8 mouse cellular contexts compared by ENCODE assay signal in the genomic region with DNA sequence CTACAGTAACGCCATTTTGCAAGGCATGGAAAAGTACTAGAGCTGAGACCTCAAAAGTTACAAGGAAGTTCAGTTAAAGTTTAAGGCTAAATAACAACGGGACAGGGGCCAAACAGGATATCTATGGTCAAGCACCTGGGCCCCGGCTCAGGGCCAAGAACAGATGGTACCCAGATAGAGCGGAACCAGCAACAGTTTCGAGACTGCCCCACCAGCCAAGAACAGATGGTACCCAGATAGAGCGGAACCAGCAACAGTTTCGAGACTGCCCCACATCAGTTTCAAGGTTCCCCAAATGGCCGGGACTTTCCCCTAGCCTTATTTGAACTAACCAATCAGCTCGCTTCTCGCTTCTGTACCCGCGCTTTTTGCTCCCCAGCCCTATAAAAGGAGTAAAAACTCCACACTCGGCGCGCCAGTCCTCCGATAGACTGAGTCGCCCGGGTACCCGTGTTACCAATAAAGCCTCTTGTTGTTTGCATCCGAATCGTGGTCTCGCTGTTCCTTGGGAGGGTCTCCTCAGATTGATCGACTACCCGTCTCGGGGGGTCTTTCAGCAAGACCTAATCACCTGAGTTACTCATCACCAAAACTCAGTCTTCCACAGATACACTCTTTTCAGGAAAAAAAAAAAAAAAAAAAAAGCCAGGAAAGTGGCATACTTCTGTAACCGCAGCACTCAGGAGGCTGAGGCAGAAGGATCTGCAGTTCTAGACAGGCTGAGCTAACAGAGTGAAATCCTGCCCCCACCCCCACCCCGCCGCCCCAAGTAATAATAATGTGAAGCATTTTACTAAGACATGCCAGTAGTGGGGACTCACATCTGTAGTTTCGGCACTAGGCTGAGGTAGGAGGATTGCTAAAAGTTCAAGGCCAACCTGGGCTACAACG. TPM values are rescaled to one million over a fixed set of nuclear protein-coding genes. Genes with fewer than 3 reads are reported as not detected.
DNase-seq lines count a peak whose midpoint lies in the region; ATAC-seq and TF ChIP-seq lines count a peak whose summit lies in the region.

No protein-coding gene starts in this region.

- H3K9ac ChIP-seq in forebrain, postnatal 0 days, result no peak overlapping the region
- H3K9ac ChIP-seq in hindbrain, embryonic 16.5 days (ENCODE audit: low read depth, low read length), result no peak overlapping the region
- H3K9ac ChIP-seq in liver, embryonic 12.5 days, result peak overlapping the region; percentile 92

- H3K27me3 ChIP-seq in forebrain, postnatal 0 days (ENCODE audit: insufficient read depth, low read length), result no peaks in the 10 kb centered on the region
- no peaks in the 10 kb centered on the region for H3K27me3 ChIP-seq in hindbrain, embryonic 16.5 days (replicated peaks; ENCODE audit: control insufficient read depth, insufficient read depth, low read length)
- H3K27me3 ChIP-seq in liver, embryonic 12.5 days (replicated peaks), result no peaks in the 10 kb centered on the region

- H3K36me3 ChIP-seq in forebrain, postnatal 0 days (ENCODE audit: insufficient read depth), result no peaks in the 10 kb centered on the region
- H3K36me3 ChIP-seq in hindbrain, embryonic 16.5 days (ENCODE audit: control insufficient read depth, insufficient read depth, low read length), result no peaks in the 10 kb centered on the region
- H3K36me3 ChIP-seq in liver, embryonic 12.5 days, result peaks cover 53% of the 10 kb centered on the region

- peak overlapping the region; percentile 50 for H3K4me2 ChIP-seq in forebrain, postnatal 0 days (ENCODE audit: low read depth)
- H3K4me2 ChIP-seq in hindbrain, embryonic 16.5 days (ENCODE audit: low read length), result peak overlapping the region; percentile 62
- peak overlapping the region; percentile 84 for H3K4me2 ChIP-seq in liver, embryonic 12.5 days

- TF ChIP-seq CTCF in forebrain, postnatal 0 days (IDR thresholded peaks at IDR 0.05; ENCODE audit: low read depth), result no peak

- 90% methylated on average over 30 of the region's 30 CpGs for WGBS in forebrain, postnatal 0 days
- WGBS in hindbrain, embryonic 16.5 days, result 85% methylated on average over 30 of the region's 30 CpGs
- 22% methylated on average over 30 of the region's 30 CpGs for WGBS in liver, embryonic 12.5 days (ENCODE audit: insufficient replicate concordance)

- H3K4me3 ChIP-seq in forebrain, postnatal 0 days (ENCODE audit: low read depth, low read length), result no peak overlapping the region; the same call in 1 of the 2 replicates
- no peak overlapping the region for H3K4me3 ChIP-seq in hindbrain, embryonic 16.5 days (ENCODE audit: low read length)
- H3K4me3 ChIP-seq in liver, embryonic 12.5 days, result peak overlapping the region; percentile 78

- ATAC-seq in forebrain, postnatal 0 days, result no peak
- no peak for ATAC-seq in hindbrain, embryonic 16.5 days
- peak; percentile 77 for ATAC-seq in liver, embryonic 12.5 days

- DNase-seq in layer of hippocampus, adult 9-11 months, result peak; percentile 83
- DNase-seq in layer of hippocampus, adult 8-10 months (ENCODE audit: low spot score in 2 of 2), result no peak
- DNase-seq in c-Kit-positive CD71-negative TER-119-negative erythroid progenitor cells, embryonic 14.5 days (ENCODE audit: low read depth), result peak; percentile 82
- DNase-seq in forebrain, postnatal 0 days, result no peak
- peak; percentile 63 to 70 for DNase-seq in monocyte, adult 2 months (ENCODE audit: low read depth in 1 of 2, low spot score in 2 of 2)
- DNase-seq in right cerebral cortex, adult 18-20 months, result no peak

- H3K27ac ChIP-seq in forebrain, postnatal 0 days (ENCODE audit: low read depth, low read length), result no peak overlapping the region; the same call in 1 of the 2 replicates
- H3K27ac ChIP-seq in hindbrain, embryonic 16.5 days (ENCODE audit: low read depth, low read length), result no peak overlapping the region
- peak overlapping the region; percentile 99 for H3K27ac ChIP-seq in liver, embryonic 12.5 days

- peaks cover 11% of the 10 kb centered on the region; the same call in 1 of the 2 replicates for H3K4me1 ChIP-seq in forebrain, postnatal 0 days (ENCODE audit: insufficient read depth)
- peaks cover 19% of the 10 kb centered on the region for H3K4me1 ChIP-seq in hindbrain, embryonic 16.5 days (ENCODE audit: control insufficient read depth, insufficient read depth, low read depth, low read length)
- H3K4me1 ChIP-seq in liver, embryonic 12.5 days, result peaks cover 62% of the 10 kb centered on the region

- H3K9me3 ChIP-seq in forebrain, postnatal 0 days (ENCODE audit: low read length), result no peaks in the 10 kb centered on the region
- no peaks in the 10 kb centered on the region for H3K9me3 ChIP-seq in hindbrain, embryonic 16.5 days (ENCODE audit: control insufficient read depth, low read length)
- H3K9me3 ChIP-seq in liver, embryonic 12.5 days (replicated peaks), result no peaks in the 10 kb centered on the region

RNA-seq across cellular contexts. Expression of gene Serinc3, which starts 2.0 kb away (rescaled TPM):
- total RNA-seq in layer of hippocampus, adult 8-10 months (2022), result 100 to 1,000 TPM; 201 to 242 (median 213) TPM
- 81.9 and 98.2 TPM in 2 replicates for total RNA-seq in forebrain, postnatal 0 days (2014; rRNA removed)
- 26.4 and 31.7 TPM in 2 replicates for polyA plus RNA-seq in forebrain, postnatal 0 days (2015; fragmentation: Nextera tagmentation; extraction: Ambion mirVana)
- 38.6 and 41.2 TPM in 2 replicates for polyA plus RNA-seq in hindbrain, embryonic 16.5 days (2015; fragmentation: Nextera tagmentation; extraction: Ambion mirVana)
- 127 and 132 TPM in 2 replicates for polyA plus RNA-seq in liver, embryonic 12.5 days (2016; fragmentation: Nextera tagmentation; extraction: Ambion mirVana)

RNA-seq across cellular contexts. Expression of gene Pkig, which starts 15.3 kb away (rescaled TPM):
- 10 to 100 TPM; 67.0 to 98.4 (median 83.6) TPM for total RNA-seq in layer of hippocampus, adult 8-10 months (2022)
- total RNA-seq in forebrain, postnatal 0 days (2014; rRNA removed), result 114 and 138 TPM in 2 replicates
- 211 and 214 TPM in 2 replicates for polyA plus RNA-seq in forebrain, postnatal 0 days (2015; fragmentation: Nextera tagmentation; extraction: Ambion mirVana)
- polyA plus RNA-seq in hindbrain, embryonic 16.5 days (2015; fragmentation: Nextera tagmentation; extraction: Ambion mirVana), result 126 and 127 TPM in 2 replicates
- polyA plus RNA-seq in liver, embryonic 12.5 days (2016; fragmentation: Nextera tagmentation; extraction: Ambion mirVana), result 133 and 134 TPM in 2 replicates

RNA-seq across cellular contexts. Expression of gene Ttpal, which starts 40.8 kb away (rescaled TPM):
- 10 to 100 TPM; 48.2 to 50.3 (median 49.2) TPM for total RNA-seq in layer of hippocampus, adult 8-10 months (2022)
- total RNA-seq in forebrain, postnatal 0 days (2014; rRNA removed), result 80.6 and 89.2 TPM in 2 replicates
- polyA plus RNA-seq in forebrain, postnatal 0 days (2015; fragmentation: Nextera tagmentation; extraction: Ambion mirVana), result 23.5 and 32.1 TPM in 2 replicates
- polyA plus RNA-seq in hindbrain, embryonic 16.5 days (2015; fragmentation: Nextera tagmentation; extraction: Ambion mirVana), result 37.6 and 43.2 TPM in 2 replicates
- polyA plus RNA-seq in liver, embryonic 12.5 days (2016; fragmentation: Nextera tagmentation; extraction: Ambion mirVana), result 18.2 and 20.4 TPM in 2 replicates

Comparison
In these comparisons a context has a peak if more than half of its experiments do, and no peak if none do; other contexts are left out.
1. DNase-seq: peak in layer of hippocampus, adult 9-11 months (single experiment), c-Kit-positive CD71-negative TER-119-negative erythroid progenitor cells, embryonic 14.5 days (single experiment) and monocyte, adult 2 months (2 of 2); none in layer of hippocampus, adult 8-10 months (0 of 2), forebrain, postnatal 0 days (single experiment) and right cerebral cortex, adult 18-20 months (single experiment).
2. Peak in every context shown above with its lines, with median percentiles within 50 percentile points of each other: H3K4me2 ChIP-seq.